Mouse (Mus musculus) C2C12 (cell line): Measurements from ENCODE around the gene Klf12. TPM values are rescaled to one million over a fixed set of nuclear protein-coding genes. Genes with fewer than 3 reads are reported as not detected.

ENCODE experiments used
- H3K27me3 ChIP-seq: one replicate; pipeline ENCODE4 v1.6.1; 2011; ENCODE audit not compliant: control insufficient read depth, insufficient read depth, insufficient read length
- H3K36me3 ChIP-seq: one replicate; pipeline ENCODE4 v1.6.1; 2011; ENCODE audit not compliant: control insufficient read depth, insufficient read depth
- H3K4me3 ChIP-seq: one replicate; pipeline ENCODE4 v1.5.1; 2011; ENCODE audit warnings: mild to moderate bottlenecking, control low read depth; ENCODE audit not compliant: poor library complexity, insufficient read depth, severe bottlenecking
- H3K79me2 ChIP-seq: one replicate; pipeline ENCODE4 v1.6.1; 2011; ENCODE audit not compliant: control insufficient read depth, insufficient read depth
- H3K79me3 ChIP-seq: one replicate; pipeline ENCODE4 v1.6.1; 2011; ENCODE audit warnings: low read depth, control low read depth
- H3ac ChIP-seq: one replicate; pipeline ENCODE3; 2011; ENCODE audit warnings: low read depth; ENCODE audit not compliant: control insufficient read depth, insufficient read length
- CEBPB ChIP-seq: IDR thresholded peaks from one replicate; pipeline ENCODE4 v1.6.1; 2011; ENCODE audit warnings: low read depth, mild to moderate bottlenecking, control low read depth, moderate library complexity
- CTCF ChIP-seq: IDR thresholded peaks from one replicate; pipeline ENCODE4 v1.5.1; 2011; ENCODE audit not compliant: control insufficient read depth, insufficient read depth, insufficient read length
- FOSL1 ChIP-seq: IDR thresholded peaks from one replicate; pipeline ENCODE4 v1.8.0; 2011; ENCODE audit warnings: mild to moderate bottlenecking, low read length; ENCODE audit not compliant: poor library complexity, insufficient read depth, severe bottlenecking
- MAX ChIP-seq: IDR thresholded peaks from one replicate; pipeline ENCODE4 v1.6.1; 2011; ENCODE audit warnings: mild to moderate bottlenecking, control low read depth
- MYOD1 ChIP-seq: IDR thresholded peaks from one replicate; pipeline ENCODE4 v1.6.1; 2011; ENCODE audit warnings: low read depth; ENCODE audit not compliant: control insufficient read depth, insufficient read length
- MYOG ChIP-seq: IDR thresholded peaks from one replicate; pipeline ENCODE4 v1.6.1; 2011; ENCODE audit not compliant: control insufficient read depth, insufficient read length; ENCODE audit errors: extremely low read depth
- USF1 ChIP-seq: IDR thresholded peaks from one replicate; pipeline ENCODE4 v1.6.1; 2011; ENCODE audit warnings: low read depth, mild to moderate bottlenecking, control low read depth, moderate library complexity
- polyA plus RNA-seq: library from polyadenylated mRNA; unstranded; fragments of >200 nt; fragmentation: generic; extraction: Trizol; gene quantifications from one replicate; pipeline ENCODE4 v1.2.1, GENCODE M21; 2012; ENCODE audit warnings: missing spikeins

Gene Klf12
- polyA plus RNA-seq, 1 experiment, result 1.2 TPM

GRCm38 (mm10) chr14:100197199-100197598, 87.3 kb downstream of the Klf12 start:
- no peaks in the 10 kb centered on the region for H3K79me3 ChIP-seq
- no peak overlapping the region for H3ac ChIP-seq
- H3K79me2 ChIP-seq, result no peaks in the 10 kb centered on the region
- no peak overlapping the region for H3K4me3 ChIP-seq
- TF ChIP-seq MYOG (no peak), USF1 (no peak), CTCF (no peak), FOSL1 (no peak), CEBPB (no peak)
- no peaks in the 10 kb centered on the region for H3K36me3 ChIP-seq
- no peaks in the 10 kb centered on the region for H3K27me3 ChIP-seq

GRCm38 (mm10) chr14:100189490-100190197, 94.8 kb downstream of the Klf12 start:
- H3ac ChIP-seq, result no peak overlapping the region
- H3K36me3 ChIP-seq, result no peaks in the 10 kb centered on the region
- no peaks in the 10 kb centered on the region for H3K27me3 ChIP-seq
- TF ChIP-seq USF1 (no peak), MAX (no peak), FOSL1 (no peak)
- H3K79me2 ChIP-seq, result no peaks in the 10 kb centered on the region
- no peaks in the 10 kb centered on the region for H3K79me3 ChIP-seq
- no peak overlapping the region for H3K4me3 ChIP-seq

GRCm38 (mm10) chr14:100187372-100187771, 97.1 kb downstream of the Klf12 start:
- Histone ChIP-seq H3K36me3 (no peaks in the 10 kb centered on the region), H3K79me2 (no peaks in the 10 kb centered on the region), H3K4me3 (no peak overlapping the region), H3K27me3 (no peaks in the 10 kb centered on the region), H3ac (no peak overlapping the region), H3K79me3 (no peaks in the 10 kb centered on the region)
- TF ChIP-seq FOSL1 (no peak), CEBPB (no peak), CTCF (no peak), MYOG (no peak), MAX (no peak), MYOD1 (no peak), USF1 (no peak)

GRCm38 (mm10) chr14:100177796-100178195, 106.7 kb downstream of the Klf12 start:
- no peaks in the 10 kb centered on the region for H3K27me3 ChIP-seq
- no peak overlapping the region for H3ac ChIP-seq
- no peak overlapping the region for H3K4me3 ChIP-seq
- TF ChIP-seq MYOD1, result no peak
- no peak for TF ChIP-seq USF1
- no peak for TF ChIP-seq FOSL1
- no peaks in the 10 kb centered on the region for H3K36me3 ChIP-seq
- H3K79me2 ChIP-seq, result no peaks in the 10 kb centered on the region
- H3K79me3 ChIP-seq, result no peaks in the 10 kb centered on the region

DNA sequence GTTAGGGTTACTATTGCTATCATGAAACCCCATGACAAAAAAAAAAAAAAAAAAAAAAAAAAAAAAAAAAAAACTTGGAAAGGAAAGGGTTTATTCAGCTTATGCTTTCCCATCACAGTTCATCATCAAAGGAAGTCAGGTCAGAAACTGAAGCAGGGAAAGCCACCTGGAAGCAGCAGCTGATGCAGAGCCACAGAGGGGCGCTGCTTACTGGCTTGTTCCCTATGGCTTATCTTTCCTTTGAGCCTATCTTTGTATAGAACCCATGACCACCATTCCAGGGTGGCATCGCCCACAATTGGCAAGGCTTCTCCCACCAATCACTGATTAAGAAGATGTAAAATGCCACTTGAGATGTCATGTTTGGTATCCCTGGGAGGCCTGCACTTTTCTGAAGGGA, 119.4 kb downstream of the Klf12 start:
- Histone ChIP-seq H3K4me3 (no peak overlapping the region), H3K79me2 (no peaks in the 10 kb centered on the region), H3K36me3 (no peaks in the 10 kb centered on the region), H3K79me3 (no peaks in the 10 kb centered on the region), H3K27me3 (no peaks in the 10 kb centered on the region), H3ac (no peak overlapping the region)
- TF ChIP-seq CTCF (no peak), MYOG (no peak), FOSL1 (no peak), CEBPB (no peak), USF1 (no peak), MYOD1 (no peak), MAX (no peak)

DNA sequence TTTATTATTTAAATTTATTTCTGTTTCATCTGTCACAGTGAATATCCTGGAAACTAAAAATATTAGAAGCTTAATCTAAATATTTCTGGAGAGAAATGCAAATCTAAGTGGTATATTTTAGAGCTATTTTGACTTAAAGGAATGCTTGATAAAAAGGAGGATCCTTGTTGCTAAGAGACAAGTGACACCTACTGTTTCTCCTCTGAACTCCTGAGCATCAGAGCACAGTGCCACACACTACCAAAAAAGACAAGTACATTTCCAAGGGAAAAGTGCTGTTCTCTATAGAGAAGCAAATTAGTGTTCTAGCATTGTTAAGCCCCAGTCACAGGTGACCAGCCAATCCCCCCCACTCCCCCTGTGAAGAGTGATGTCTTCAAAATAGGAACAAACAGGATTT, 127.8 kb downstream of the Klf12 start:
- TF ChIP-seq MYOG (no peak), MYOD1 (no peak), CTCF (no peak), MAX (no peak), USF1 (no peak), FOSL1 (no peak), CEBPB (no peak)
- Histone ChIP-seq H3ac (no peak overlapping the region), H3K79me3 (no peaks in the 10 kb centered on the region), H3K4me3 (no peak overlapping the region), H3K36me3 (no peaks in the 10 kb centered on the region), H3K79me2 (no peaks in the 10 kb centered on the region), H3K27me3 (no peaks in the 10 kb centered on the region)
